Mouse (Mus musculus) heart, postnatal 10 days (tissue): ENCODE results near the gene Ralb. TPM values are rescaled to one million over a fixed set of nuclear protein-coding genes. Genes with fewer than 3 reads are reported as not detected.

Experiments
- DNase-seq, 2 experiments: peaks; one replicate each; pipeline ENCODE4 v3.0.0; 2021
- intact Hi-C: fragments of 180-260 bp; cut with DNase I; formaldehyde crosslinking; loops from one replicate; pipeline ENCODE4 v1.15.1; 2025
- total RNA-seq, 2 experiments: library from RNA; stranded (reverse); gene quantifications; 2 replicates each; pipeline ENCODE4 v1.2.3; 2021

Gene Ralb
- total RNA-seq, 2 experiments from 2014 or later: 48.8 to 56.6 TPM

DNA sequence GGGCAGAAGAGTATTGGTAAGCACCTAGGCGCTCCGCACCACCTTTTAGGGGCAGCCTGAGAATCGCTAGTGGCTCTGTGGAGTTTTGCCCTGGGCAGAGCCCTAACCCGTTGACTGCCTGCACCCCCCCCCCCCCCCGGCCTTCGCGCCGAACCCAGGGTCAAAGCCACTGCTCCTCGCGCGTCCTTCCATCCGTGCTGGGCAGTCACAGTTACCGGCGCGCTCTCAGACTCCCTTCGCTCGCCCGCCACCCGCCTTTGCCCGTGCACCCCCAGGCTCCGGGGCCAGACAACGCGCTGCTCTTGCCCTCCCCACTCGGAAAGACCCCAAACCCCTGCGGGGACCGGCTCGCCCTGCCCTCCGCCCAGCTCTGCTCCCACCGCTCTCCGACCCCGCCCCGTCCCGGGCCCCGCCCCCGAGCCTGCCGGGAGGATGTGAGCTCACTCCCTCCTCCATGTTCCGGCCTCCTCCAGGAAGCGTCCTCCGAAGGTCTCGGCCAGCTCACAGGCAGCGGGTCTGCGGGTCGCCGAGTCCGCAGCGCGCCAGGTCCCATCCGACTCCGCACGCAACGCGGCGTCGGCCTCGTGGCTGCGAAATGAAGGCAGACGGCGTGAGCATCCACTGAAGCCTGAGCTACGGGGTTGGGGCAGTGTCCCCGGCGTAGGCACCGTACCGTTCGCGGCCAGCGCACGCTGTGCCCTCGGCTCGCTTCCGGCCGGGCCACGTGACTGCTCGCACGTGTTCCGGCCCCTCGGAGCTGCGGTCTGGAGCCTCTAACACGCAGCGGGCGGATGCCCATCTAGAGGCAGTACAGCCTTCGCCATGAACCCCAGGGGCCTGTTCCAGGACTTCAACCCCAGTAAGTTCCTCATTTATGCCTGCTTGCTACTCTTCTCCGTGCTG, 21.3 kb upstream of the Ralb start, which contains the start of gene Tmem185b:
Tmem185b (plus strand) TSS at position 472 of the 903 bp plus-strand sequence.
- peak; percentile 95 for DNase-seq
- intact Hi-C loops: loop anchor here (2.0 to 5.0 kb wide), 2 partner anchors 15 to 39 kb away; no protein-coding TSS in a partner anchor

DNA sequence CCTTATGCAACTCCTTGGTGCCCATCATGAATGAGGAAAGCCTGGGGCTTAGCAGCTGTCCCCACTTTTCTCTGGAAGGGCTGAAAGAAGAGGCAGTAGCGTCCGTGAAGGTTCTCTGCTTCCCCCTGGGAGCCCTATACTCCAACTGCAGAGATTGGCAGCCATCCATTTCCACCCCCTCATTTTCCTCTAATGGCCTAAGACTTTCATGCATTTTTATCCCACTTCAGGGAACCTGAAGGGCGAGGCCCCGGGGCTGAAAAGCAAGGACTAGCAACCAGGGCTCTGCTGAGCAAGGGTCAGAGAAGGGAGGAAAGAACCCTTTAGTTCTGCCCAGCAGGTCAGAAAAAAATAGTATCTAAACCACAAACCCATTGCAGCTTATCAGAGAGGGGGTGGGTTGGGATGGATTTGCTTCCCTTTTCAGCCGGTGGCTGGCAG, 20.4 kb upstream of the Ralb start:
- peak; percentile 58 to 71 for DNase-seq
- intact Hi-C loops: loop anchor here (2.0 to 5.0 kb wide), 2 partner anchors 14 to 38 kb away; no protein-coding TSS in a partner anchor

DNA sequence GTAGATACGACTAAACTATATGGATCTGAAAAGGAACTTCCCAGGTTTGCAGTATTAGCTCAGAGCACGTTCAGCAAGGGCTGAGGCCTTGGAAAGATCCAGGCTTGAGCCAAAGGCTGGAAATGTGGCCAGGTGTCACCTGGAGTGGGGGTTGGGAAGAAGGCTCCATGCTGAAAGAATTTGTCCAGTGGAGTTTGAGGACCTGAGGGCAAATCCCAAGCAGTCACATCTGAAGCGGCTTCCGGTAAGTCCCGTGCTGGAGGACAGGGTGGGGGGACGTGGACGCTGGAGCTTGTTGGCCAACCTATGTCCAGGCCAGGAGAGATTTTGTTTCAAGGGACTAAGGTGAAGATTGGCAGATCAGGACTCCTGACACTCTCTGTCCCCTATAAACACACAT, 19.2 kb upstream of the Ralb start:
- intact Hi-C loops: loop anchor here (2.0 kb wide), 1 partner anchor 13 kb away; no protein-coding TSS in a partner anchor
- no peak for DNase-seq

DNA sequence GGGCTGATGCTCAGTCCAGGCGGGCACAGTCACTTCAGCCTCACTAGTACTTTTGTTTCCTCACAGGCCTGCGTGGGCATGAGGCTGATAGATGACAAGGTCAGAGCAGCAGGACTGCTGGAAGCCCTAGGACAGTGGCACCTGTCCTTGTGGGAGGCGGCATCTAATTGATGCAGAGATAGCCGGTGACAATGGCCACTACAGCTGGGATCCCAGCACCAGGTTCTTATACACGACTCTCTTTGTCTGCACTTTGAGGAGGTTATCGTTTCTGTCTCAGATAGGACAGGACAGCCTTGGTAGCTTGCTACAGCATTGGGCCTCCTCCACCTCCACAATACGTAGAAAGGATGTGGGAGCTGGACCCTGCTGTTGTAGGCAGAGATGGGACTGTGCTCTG, 18.8 kb upstream of the Ralb start:
- intact Hi-C loops: no loop called here
- DNase-seq: no peak

DNA sequence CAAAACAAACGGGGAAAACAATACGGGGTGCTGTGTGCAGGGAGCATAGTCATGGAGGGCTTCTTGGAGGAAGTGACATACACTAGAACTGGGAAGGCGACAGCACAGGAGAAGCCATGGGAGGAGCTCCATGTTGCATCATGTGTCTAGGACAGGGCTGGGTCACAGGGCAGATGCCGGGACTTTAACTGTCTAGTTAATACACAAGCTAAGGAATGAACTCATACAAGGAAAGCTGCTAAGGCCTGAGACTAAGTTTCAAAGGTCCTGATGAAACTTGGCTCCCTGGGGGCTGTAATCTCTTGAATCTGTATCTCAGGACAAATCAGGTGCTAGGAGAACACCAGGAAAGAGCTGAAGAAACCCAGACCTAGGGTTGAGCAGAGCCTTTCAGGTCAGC, 18.1 kb upstream of the Ralb start:
- intact Hi-C loops: no loop called here
- no peak for DNase-seq

DNA sequence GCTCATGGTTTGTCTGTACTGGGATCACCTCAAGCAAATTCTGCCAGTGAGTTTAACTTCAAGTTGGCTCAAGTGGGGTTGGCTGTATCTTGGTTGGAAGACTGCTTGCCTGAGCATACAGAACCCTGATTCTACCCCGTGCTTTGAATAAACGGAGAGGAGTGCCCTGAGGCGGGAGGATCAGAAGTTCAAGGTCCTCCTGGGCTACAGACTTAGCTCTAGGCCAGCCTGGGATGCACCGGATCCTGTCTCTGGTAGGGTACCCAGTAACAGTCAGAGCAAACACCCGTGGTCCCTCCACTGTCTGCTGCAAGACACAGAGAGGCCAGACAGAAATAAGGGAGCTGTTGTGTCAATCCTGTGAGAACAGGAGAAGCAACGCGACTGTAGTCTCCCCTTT, 17.1 kb upstream of the Ralb start:
- intact Hi-C loops: no loop called here
- DNase-seq: no peak

DNA sequence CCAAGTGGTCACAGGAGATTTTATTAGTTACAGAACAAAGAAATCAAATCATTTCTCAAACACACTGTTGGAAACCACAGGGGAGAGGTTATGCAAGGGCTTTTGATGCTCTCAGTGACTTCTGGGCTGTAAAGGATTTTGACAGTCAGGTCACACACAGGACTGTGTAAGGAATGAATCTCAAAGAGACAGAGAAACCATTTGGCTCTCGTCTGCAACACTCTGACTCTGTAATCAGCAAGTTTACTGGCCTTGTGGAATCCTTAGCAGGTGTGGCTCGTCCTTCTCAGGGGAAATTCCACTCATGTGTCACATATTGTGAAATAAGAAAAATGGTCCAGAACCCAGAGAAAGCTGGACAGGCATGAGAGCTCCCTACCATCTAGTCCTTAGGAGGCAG, 16.4 kb upstream of the Ralb start:
- DNase-seq: no peak
- intact Hi-C loops: no loop called here

DNA sequence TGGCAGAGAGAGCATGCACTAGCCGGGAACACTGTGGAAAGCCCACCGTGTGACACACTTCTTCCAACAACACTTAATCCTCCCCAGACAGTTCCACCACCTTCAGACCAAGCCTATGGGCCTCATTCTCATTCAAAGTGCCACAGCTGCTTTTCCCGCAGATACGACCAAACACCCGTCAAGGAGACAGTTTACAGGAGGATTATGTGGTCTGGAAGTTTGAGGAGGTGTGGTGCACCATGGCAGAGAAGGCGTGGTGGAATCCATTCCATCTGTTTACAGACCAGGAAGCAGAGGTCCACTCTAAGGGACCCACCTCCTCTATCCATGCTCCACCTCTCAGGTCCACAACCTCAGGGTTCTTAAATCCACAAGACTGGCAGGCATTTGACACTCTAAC, 14.7 kb upstream of the Ralb start:
- DNase-seq: no peak
- intact Hi-C loops: no loop called here

DNA sequence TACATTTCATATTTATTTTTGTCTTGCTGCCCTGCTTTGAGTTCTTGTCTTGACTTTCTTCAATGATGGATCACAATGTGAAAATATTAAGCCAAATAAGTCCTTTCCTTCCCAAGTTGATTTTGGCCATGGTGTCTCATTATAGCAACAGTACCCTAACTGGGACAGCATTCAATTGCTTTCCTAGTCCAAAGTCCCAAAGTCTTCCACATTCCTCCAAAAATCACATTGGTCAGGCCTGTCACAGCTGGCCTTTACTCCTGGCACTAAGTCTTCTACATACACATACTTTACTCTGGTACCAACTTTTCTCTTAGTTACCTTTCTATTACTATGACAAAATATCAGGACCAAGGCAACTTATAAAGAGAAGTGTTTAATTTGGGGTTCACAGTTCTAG, 14.2 kb upstream of the Ralb start:
- DNase-seq: no peak
- intact Hi-C loops: no loop called here

DNA sequence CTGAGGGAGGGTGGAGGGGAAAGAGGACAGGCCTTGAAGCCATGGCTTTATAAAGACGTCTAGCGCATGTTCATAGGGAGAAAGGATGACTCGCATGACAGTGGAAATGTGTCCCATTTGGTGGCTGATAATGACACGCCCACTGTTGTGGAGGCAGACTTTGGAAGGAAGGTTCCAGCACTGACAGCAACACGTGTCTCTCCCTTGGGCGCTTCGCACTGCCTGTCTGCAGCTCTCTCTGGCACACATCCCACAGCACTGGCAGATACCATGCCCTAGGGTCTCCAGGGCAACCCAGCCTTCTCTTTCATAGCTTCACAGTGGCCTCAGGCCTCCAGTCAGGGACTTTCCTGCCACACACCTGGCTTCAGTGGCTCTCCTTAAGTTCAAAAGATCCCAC, 13.5 kb upstream of the Ralb start:
- no peak for DNase-seq
- intact Hi-C loops: no loop called here

DNA sequence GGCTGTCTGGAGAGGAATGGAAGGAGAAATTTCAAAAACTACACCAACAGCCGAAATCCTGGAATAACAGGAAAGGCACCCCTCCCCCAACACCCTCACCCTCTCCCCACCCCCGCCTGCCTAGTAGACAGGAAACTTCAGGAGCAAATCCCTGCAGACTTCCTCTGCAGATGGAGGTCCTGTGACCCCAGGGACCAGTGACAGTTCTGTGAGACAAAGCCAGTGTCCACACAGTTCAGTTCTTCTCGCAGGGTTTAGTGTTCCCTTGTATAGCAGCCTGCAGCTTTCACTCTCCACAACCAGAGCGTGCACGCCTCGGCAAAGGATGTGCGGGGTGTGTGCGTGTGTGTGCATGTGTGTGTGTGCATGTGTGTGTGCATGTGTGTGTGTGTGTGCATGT, 6.3 kb upstream of the Ralb start:
- intact Hi-C loops: loop anchor here (2.0 kb wide), 1 partner anchor 14 kb away; no protein-coding TSS in a partner anchor
- peak; percentile 41 to 55 for DNase-seq

DNA sequence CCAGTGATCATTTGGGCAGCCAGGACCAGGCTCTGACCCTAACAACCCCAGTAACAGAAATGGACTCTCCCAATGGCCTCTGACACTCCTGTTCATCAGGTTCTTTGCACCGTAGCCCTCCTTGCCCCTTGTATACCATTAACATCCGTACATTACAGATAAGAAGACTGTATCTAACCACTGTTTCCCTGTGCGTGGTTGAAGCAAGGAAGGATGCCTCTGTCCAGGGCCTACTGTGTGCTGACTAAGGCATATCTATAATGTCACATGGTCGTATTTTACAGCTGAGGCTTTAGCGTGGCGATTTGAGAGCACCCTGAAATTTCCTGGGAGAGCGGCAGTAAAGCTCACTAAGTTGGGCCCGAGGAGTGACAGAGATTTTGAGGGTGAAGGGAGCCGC, 5.8 kb upstream of the Ralb start:
- intact Hi-C loops: loop anchor here (2.0 kb wide), 1 partner anchor 14 kb away; no protein-coding TSS in a partner anchor
- DNase-seq: no peak

DNA sequence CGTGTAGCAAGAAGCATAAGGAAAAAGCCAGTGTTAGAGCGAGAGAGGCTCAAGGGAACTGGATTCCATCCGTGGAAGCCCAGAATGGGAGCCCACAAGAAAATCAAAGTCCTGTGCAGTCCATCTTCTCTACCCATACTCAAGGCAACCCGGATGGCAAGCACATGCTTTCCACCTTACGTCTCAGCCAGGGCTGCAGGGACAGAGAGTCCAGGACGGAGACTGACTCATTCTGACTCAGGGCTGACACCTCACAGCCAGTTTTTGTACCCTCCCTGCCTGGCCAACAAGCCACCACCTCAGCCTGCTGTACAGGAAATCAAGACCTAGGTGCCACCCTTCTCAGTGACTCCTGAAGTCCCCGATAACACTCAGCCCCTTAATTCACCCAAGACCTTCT, 4.9 kb upstream of the Ralb start:
- DNase-seq: no peak
- intact Hi-C loops: no loop called here

DNA sequence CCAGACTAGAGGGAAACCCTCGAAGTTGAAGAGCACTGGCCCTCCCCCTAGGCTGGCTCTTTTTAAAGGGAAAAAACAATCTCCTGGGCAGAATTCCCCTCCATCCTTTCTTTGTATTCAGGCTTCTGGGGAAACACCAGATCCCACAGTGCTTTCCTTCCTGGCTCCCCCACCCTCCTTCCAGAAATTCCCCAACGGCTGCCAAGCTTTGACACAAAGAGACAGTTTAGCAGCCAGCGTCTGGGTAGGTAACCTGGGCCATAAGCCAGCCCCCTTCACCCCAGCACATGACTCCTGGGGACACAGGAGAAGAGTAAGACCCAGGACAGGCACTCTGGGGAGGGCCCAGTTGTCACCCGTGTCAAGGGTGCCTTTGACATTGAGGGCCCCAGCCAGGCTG, 4.0 kb upstream of the Ralb start:
- DNase-seq: peak; percentile 69 to 71
- intact Hi-C loops: no loop called here

DNA sequence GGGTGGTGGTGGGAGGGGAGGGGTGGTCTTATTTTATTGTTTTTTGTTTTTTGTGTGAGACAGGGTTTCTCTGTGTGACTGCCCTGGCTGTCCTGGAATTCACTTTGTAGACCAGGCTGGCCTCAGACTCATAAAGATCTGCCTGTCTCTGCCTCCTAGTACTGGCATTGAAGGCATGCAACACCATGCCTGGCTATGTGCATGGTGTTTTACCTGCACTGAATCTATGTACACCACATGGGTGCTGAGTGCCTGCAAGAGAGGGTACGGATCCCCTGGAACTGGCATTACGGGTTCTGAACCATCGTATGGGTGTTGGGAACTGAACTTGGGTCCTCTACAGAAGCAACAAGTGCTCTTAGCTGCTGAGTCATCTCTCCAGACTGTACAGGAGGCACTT, 1.4 kb upstream of the Ralb start:
- intact Hi-C loops: no loop called here
- no peak for DNase-seq

DNA sequence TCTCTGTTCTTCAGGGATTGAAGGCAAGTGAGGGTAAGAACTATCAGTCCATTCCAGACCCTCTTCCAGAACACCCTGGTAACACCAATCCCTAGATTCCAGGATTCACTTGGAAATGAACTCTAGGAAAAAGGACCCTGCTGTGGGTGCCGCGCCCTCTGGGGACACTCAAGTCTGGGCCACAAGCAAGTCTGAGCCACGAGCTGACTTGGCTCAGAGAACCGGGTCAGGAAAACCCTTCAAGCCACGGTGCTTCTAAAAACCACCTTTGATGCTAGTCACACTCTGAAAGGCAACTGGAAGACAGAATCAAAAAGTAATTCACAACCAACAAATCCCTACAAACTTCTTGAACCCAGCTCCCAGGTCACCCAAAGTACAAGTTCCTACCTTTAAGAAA, 786 bp downstream of the Ralb start:
- intact Hi-C loops: no loop called here
- no peak for DNase-seq

DNA sequence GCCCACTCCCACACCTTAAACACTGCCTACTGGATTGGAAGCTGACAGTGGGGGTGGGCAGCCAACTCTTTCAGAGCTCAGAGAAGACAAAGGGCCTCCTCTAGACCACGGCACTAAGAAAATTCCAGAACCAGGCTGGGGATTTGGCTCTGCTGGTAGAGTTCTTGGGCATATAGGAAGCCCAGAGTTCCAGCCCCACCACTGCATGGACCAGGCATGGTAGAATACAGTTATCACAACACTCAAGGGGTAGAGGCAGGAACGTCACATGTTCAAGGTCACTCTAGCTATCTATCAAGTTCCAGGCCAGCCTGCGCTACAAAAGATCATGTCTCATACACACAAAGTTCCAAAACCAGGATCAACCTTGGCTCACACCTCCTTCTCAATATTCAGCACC, 1.4 kb downstream of the Ralb start:
- DNase-seq: no peak
- intact Hi-C loops: no loop called here

DNA sequence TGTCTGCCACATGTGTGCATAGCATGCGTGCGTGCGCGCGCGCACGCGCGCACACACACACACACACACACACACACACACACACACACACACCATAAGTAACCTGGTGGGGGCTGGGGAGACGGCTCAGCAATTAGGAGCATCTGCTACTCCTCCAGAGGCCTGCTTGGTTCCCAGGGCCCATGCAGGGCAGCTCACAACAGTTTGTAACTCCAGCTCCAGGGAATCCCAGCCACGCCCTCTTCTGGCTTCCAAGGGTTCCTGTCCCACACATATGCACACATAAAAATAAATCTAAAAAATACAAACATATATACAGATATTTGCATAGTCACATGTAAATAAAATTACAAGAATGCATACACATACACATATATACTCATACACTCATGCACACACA, 1.9 kb downstream of the Ralb start:
- DNase-seq: no peak
- intact Hi-C loops: no loop called here

DNA sequence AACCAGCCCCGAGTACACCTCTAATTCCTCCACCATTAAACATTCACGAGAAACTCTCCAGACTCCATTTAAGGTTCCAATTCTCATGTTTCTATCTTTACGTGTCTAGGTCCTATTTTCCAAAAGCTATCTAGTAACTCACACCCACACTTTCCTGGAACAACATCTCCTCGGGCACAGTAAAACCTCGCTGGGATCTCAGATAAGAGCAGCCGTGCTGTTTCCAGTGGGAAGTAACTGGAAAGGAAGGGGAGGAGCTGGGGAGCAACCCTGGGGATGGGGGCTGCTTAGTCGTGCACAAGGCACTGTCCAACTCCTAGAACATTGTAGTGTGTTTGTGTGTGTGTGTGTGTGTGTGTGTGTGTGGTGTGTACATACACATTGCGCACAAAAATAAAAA, 2.7 kb downstream of the Ralb start:
- DNase-seq: no peak
- intact Hi-C loops: no loop called here

DNA sequence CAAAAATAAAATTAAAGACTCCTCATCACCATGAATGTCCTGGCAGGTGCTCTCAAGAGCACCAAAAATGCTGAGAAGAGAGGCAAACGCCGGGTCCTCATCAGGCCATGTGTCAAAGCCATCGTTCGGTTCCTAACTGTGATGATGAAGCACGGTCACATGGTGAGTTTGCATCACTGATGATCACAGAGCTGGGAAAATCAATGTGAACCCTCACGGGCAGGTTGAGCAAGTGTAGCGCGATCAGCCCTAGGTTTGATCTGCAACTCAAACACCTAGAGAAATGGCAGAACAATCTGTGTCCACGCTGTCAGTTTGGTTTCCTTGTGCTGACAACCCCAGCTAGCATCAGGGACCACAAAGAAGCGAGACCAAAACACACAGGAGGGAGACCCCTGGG, 5.1 kb downstream of the Ralb start:
- intact Hi-C loops: no loop called here
- no peak for DNase-seq

DNA sequence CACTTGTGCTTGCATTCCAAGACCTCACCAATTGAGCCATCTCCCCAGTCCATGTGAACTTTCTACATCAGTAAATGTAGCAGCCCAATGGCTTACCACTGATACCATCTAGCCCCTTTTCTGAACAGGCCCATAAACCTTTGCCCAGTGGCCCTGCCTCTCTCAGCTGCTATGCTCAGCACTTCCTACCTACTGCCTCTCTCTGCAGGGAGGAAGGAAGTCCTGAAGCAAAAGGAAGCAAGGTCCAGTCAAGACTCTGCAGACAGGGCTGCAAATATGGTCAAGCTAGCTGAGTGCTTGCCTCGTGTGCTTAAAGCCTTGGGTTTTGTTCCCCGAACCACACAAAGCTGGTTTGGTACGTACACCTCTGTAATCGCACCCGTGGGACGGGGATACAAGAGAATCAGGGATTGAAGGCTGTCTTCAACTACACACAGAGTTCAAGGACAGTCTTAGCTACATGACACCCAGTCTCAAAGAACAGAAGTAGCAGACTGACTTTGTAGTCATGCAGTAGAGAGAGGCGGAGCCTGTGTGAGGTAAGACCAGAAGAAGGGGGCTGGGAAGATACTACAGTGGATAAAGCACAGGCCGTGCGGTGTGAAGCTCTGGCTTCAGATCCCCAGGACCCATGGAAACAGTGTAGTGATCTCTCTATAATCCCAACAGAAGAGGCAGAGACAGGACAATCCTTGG, 5.9 kb downstream of the Ralb start:
- intact Hi-C loops: no loop called here
- DNase-seq: no peak
